Mouse (Mus musculus): ENCODE results near the gene Agtr1a.

Gene Agtr1a

GRCm38 (mm10) chr13:30336148-30336801, at the start of gene Agtr1a:
Gene Agtr1a (plus strand): TSS chr13:30336441.
- no peak for DNase-seq (ENCODE audit: low spot score)

- no peak for DNase-seq (ENCODE audit: low spot score)
These were observed 26.0 kb upstream of the Agtr1a start for GRCm38 (mm10) chr13:30310221-30310620.

- DNase-seq (ENCODE audit: low spot score), result no peak
These were observed 11.4 kb upstream of the Agtr1a start for GRCm38 (mm10) chr13:30324669-30325346.

GRCm38 (mm10) chr13:30331061-30331460, 5.2 kb upstream of the Agtr1a start:
- no peak for DNase-seq (ENCODE audit: low spot score)

GRCm38 (mm10) chr13:30331851-30332250, 4.4 kb upstream of the Agtr1a start:
- DNase-seq (ENCODE audit: low spot score), result no peak

- DNase-seq (ENCODE audit: low spot score), result no peak
These were observed 3.7 kb upstream of the Agtr1a start for GRCm38 (mm10) chr13:30332581-30332980.

- no peak for DNase-seq (ENCODE audit: low spot score)
These were observed 1.6 kb upstream of the Agtr1a start for GRCm38 (mm10) chr13:30334667-30335066.

- no peak for DNase-seq (ENCODE audit: low spot score)
These were observed 672 bp downstream of the Agtr1a start for GRCm38 (mm10) chr13:30336913-30337312.

GRCm38 (mm10) chr13:30337646-30338045, 1.4 kb downstream of the Agtr1a start:
- DNase-seq (ENCODE audit: low spot score), result no peak

GRCm38 (mm10) chr13:30338576-30338975, 2.3 kb downstream of the Agtr1a start:
- DNase-seq (ENCODE audit: low spot score), result no peak

GRCm38 (mm10) chr13:30339927-30340326, 3.7 kb downstream of the Agtr1a start:
- DNase-seq (ENCODE audit: low spot score), result no peak

- DNase-seq (ENCODE audit: low spot score), result no peak
These were observed 6.0 kb downstream of the Agtr1a start for GRCm38 (mm10) chr13:30341987-30342898.

GRCm38 (mm10) chr13:30345427-30345913, 9.2 kb downstream of the Agtr1a start:
- DNase-seq (ENCODE audit: low spot score), result no peak

- no peak for DNase-seq (ENCODE audit: low spot score)
These were observed 10.6 kb downstream of the Agtr1a start for GRCm38 (mm10) chr13:30346881-30347280.

GRCm38 (mm10) chr13:30348306-30348705, 12.1 kb downstream of the Agtr1a start:
- no peak for DNase-seq (ENCODE audit: low spot score)

GRCm38 (mm10) chr13:30351966-30352365, 15.7 kb downstream of the Agtr1a start:
- DNase-seq (ENCODE audit: low spot score), result no peak

GRCm38 (mm10) chr13:30354991-30355580, 18.8 kb downstream of the Agtr1a start:
- no peak for DNase-seq (ENCODE audit: low spot score)

GRCm38 (mm10) chr13:30355979-30356378, 19.7 kb downstream of the Agtr1a start:
- no peak for DNase-seq (ENCODE audit: low spot score)

- DNase-seq (ENCODE audit: low spot score), result no peak
These were observed 22.4 kb downstream of the Agtr1a start for GRCm38 (mm10) chr13:30358456-30359168.

GRCm38 (mm10) chr13:30359886-30360285, 23.6 kb downstream of the Agtr1a start:
- DNase-seq (ENCODE audit: low spot score), result no peak

- no peak for DNase-seq (ENCODE audit: low spot score)
These were observed 24.8 kb downstream of the Agtr1a start for GRCm38 (mm10) chr13:30361002-30361401.

Measured in layer of hippocampus, adult 9-10 months (tissue).